In genomic region chr16:45016488-45016887, GRCm38 (mm10) we compare ENCODE assay signal across 20 mouse cellular contexts.
DNase-seq lines count a peak whose midpoint lies in the region; ATAC-seq and TF ChIP-seq lines count a peak whose summit lies in the region.
"Had no signal": no experiment of that assay in that cellular context is flagged by ENCODE, and none has a peak within 500 bp of the region (broad histone marks: within the 10 kb centered on the region; RNA-seq: fewer than 3 reads in every experiment).

No protein-coding gene starts in this region.

- DNase-seq in spleen, postnatal 36 days (ENCODE audit: low spot score in 2 of 2), result peak; percentile 67 to 69
- no peak for DNase-seq in spleen, postnatal 14 days (ENCODE audit: low spot score in 2 of 2)
- peak; percentile 52 for DNase-seq in MEL (ENCODE audit: low read depth, low spot score)
- DNase-seq in induced T-regulatory cell, adult 2 months (ENCODE audit: low read depth), result peak; percentile 44
- no peak for DNase-seq in left cerebral cortex, postnatal 4 days
- DNase-seq in cerebellum, postnatal 4 days (ENCODE audit: low spot score in 2 of 2), result no peak
- DNase-seq: adrenal gland, postnatal 14 days; cerebellum, adult 18-20 months; cerebellum, postnatal 36 days; gastrocnemius, postnatal 10 days; thymus, postnatal 25 days had no signal

- TF ChIP-seq EP300 in MEL (IDR thresholded peaks at IDR 0.05; ENCODE audit: low read depth in 1 of 2, low read length in 2 of 2), result peak; percentile 34; a peak in 3 of 4 replicates

- H3K4me1 ChIP-seq in MEL (ENCODE audit: control insufficient read depth in 1 of 2, insufficient read depth in 2 of 2, low read length in 2 of 2), result peaks cover 12 to 22% of the 10 kb centered on the region in 2 experiments
- no peaks in the 10 kb centered on the region for H3K4me1 ChIP-seq in forebrain, embryonic 13.5 days
- H3K4me1 ChIP-seq: embryonic facial prominence, embryonic 13.5 days; limb, embryonic 13.5 days; neural tube, embryonic 13.5 days had no signal

- no peak for TF ChIP-seq CTCF in MEL (IDR thresholded peaks at IDR 0.05 in 2 of 3, conservative IDR thresholded peaks at IDR 0.05 in 1 of 3; ENCODE audit: control insufficient read depth in 1 of 3, insufficient read depth in 1 of 3, low read depth in 2 of 3, low read length in 3 of 3, poor library complexity in 1 of 3, severe bottlenecking in 1 of 3)

- peak; percentile 60; the same call in 1 of the 2 replicates for ATAC-seq in neutrophil, adult 5-6 weeks (ENCODE audit: extremely low read depth, insufficient number of reproducible peaks, low FRiP score, poor library complexity, severe bottlenecking)
- no peak for ATAC-seq in forebrain, embryonic 13.5 days
- ATAC-seq: intestine, postnatal 0 days had no signal

- intact Hi-C loops in left cerebral cortex, postnatal 4 days (cut with DNase I), result no loop called here

- no peak overlapping the region for H3K27ac ChIP-seq in MEL (ENCODE audit: control insufficient read depth, low read depth, low read length)
- no peak overlapping the region for H3K27ac ChIP-seq in forebrain, embryonic 13.5 days
- H3K27ac ChIP-seq: embryonic facial prominence, embryonic 13.5 days; hindbrain, embryonic 14.5 days; kidney, postnatal 0 days; limb, embryonic 13.5 days; liver, embryonic 14.5 days; neural tube, embryonic 13.5 days had no signal

- no peak overlapping the region for H3K9ac ChIP-seq in MEL (ENCODE audit: control insufficient read depth, low read depth, low read length, poor library complexity, severe bottlenecking)
- H3K9ac ChIP-seq in forebrain, embryonic 13.5 days, result no peak overlapping the region
- H3K9ac ChIP-seq: embryonic facial prominence, embryonic 13.5 days; hindbrain, embryonic 14.5 days; limb, embryonic 13.5 days; liver, embryonic 14.5 days; neural tube, embryonic 13.5 days had no signal

- no peak overlapping the region for H3K4me3 ChIP-seq in MEL (ENCODE audit: control insufficient read depth in 1 of 2, insufficient read depth in 1 of 2, low read depth in 2 of 2, low read length in 2 of 2)
- H3K4me3 ChIP-seq in forebrain, embryonic 13.5 days, result no peak overlapping the region
- H3K4me3 ChIP-seq: embryonic facial prominence, embryonic 13.5 days; limb, embryonic 13.5 days; neural tube, embryonic 13.5 days had no signal

- TF ChIP-seq POLR2A in MEL (IDR thresholded peaks at IDR 0.05; ENCODE audit: control insufficient read depth in 1 of 2, insufficient read depth in 1 of 2, low read depth in 1 of 2, low read length in 2 of 2, poor library complexity in 1 of 2), result no peak

- TF ChIP-seq RAD21 in MEL (IDR thresholded peaks at IDR 0.05; ENCODE audit: low read depth, low read length), result no peak

- no peaks in the 10 kb centered on the region for H3K27me3 ChIP-seq in MEL (ENCODE audit: control insufficient read depth in 1 of 2, insufficient read depth in 2 of 2, low read length in 2 of 2)
- H3K27me3 ChIP-seq in forebrain, embryonic 13.5 days, result no peaks in the 10 kb centered on the region
- H3K27me3 ChIP-seq: embryonic facial prominence, embryonic 13.5 days; limb, embryonic 13.5 days; neural tube, embryonic 13.5 days had no signal

- 84% methylated on average over 3 of the region's 3 CpGs for WGBS in forebrain, embryonic 13.5 days

- no peaks in the 10 kb centered on the region for H3K9me3 ChIP-seq in MEL (replicated peaks; ENCODE audit: insufficient read depth, low read length)
- no peaks in the 10 kb centered on the region for H3K9me3 ChIP-seq in forebrain, embryonic 13.5 days (replicated peaks)
- H3K9me3 ChIP-seq: embryonic facial prominence, embryonic 13.5 days; neural tube, embryonic 13.5 days had no signal

- H3K4me2 ChIP-seq in forebrain, embryonic 13.5 days, result no peak overlapping the region
- H3K4me2 ChIP-seq: embryonic facial prominence, embryonic 13.5 days; hindbrain, embryonic 14.5 days; limb, embryonic 13.5 days; neural tube, embryonic 13.5 days had no signal

- H3K79me2 ChIP-seq in MEL (ENCODE audit: control insufficient read depth, insufficient read depth, low read length, poor library complexity), result no peaks in the 10 kb centered on the region

- peaks cover 0 to 27% of the 10 kb centered on the region in 2 experiments; a peak in 2 of 4 replicates for H3K36me3 ChIP-seq in MEL (ENCODE audit: control insufficient read depth in 1 of 2, insufficient read depth in 2 of 2, low read length in 2 of 2)
- H3K36me3 ChIP-seq in forebrain, embryonic 13.5 days (ENCODE audit: poor library complexity, severe bottlenecking), result no peaks in the 10 kb centered on the region
- H3K36me3 ChIP-seq: embryonic facial prominence, embryonic 13.5 days; limb, embryonic 13.5 days; neural tube, embryonic 13.5 days had no signal

TF ChIP-seq in MEL, 35 proteins besides CTCF, POLR2A, EP300 and RAD21:
- TF ChIP-seq GATA1 (IDR thresholded peaks at IDR 0.05; ENCODE audit: low read depth, low read length) (peak; percentile 31; the same call in 1 of the 2 replicates), E2F4 (IDR thresholded peaks at IDR 0.05; ENCODE audit: borderline replicate concordance, low read depth, low read length) (no peak), MYC (IDR thresholded peaks at IDR 0.05; ENCODE audit: low read depth, low read length) (no peak)

Comparison
In these comparisons a context has a peak if more than half of its experiments do, and no peak if none do; other contexts are left out.
1. DNase-seq: peak in spleen, postnatal 36 days (2 of 2), MEL (single experiment) and induced T-regulatory cell, adult 2 months (single experiment); none in spleen, postnatal 14 days (0 of 2), left cerebral cortex, postnatal 4 days (single experiment) and cerebellum, postnatal 4 days (0 of 2).